Mouse (Mus musculus) thymus, postnatal 0 days (tissue): ENCODE data around the gene Eif2b5. TPM values are rescaled to one million over a fixed set of nuclear protein-coding genes. Genes with fewer than 3 reads are reported as not detected.
"Not testable (repeated sequence)": the region's sequence is repeated elsewhere in the genome, so short reads cannot be mapped to it uniquely, and the experiment has no call there.

Experiments used
- DNase-seq: peaks from one replicate; pipeline ENCODE4 v3.0.0-alpha.2; 2015; ENCODE audit warnings: low spot score
- polyA plus RNA-seq: library from polyadenylated mRNA; unstranded; fragments of >200 nt; fragmentation: Nextera tagmentation; extraction: Ambion mirVana; gene quantifications from 2 replicates; pipeline ENCODE4 v1.2.1, GENCODE M21; 2015

Gene Eif2b5
- 91.5 and 92.0 TPM in 2 replicates for polyA plus RNA-seq

GRCm38 (mm10) chr16:20498677-20499475 lies at the start of gene Eif2b5:
Gene Eif2b5 (plus strand): TSS chr16:20498817.
- peak; percentile 93 for DNase-seq

GRCm38 (mm10) chr16:20451774-20452173 lies 46.8 kb upstream of the Eif2b5 start:
- no peak for DNase-seq

DNA sequence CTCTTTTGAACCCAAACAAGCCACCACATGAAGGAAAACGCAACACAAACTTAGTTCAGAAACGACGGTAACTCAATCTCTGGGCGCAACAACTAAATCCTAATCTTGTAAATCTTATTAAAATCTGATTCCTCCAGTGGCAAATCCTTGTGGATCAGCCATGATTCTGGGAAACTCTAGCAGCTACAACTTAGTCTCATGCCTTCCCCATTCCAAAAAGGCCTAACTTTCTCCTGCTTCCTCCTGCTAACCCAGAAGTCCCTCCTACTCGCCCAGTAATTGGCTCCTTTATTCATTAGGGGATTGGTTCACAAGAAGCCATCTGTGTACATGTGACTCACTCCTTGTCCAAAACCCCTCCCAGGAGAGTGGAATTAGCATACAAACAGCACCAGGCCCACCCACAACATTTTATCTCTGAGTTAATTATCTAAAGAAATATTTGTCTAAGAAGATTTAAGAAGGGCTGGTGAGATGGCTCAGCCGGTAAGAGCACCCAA lies 44.4 kb upstream of the Eif2b5 start:
- DNase-seq, result no peak

GRCm38 (mm10) chr16:20456106-20456505 lies 42.5 kb upstream of the Eif2b5 start:
- no peak for DNase-seq

- DNase-seq, result peak; percentile 83
Observed at GRCm38 (mm10) chr16:20458736-20459135, 39.9 kb upstream of the Eif2b5 start.

DNA sequence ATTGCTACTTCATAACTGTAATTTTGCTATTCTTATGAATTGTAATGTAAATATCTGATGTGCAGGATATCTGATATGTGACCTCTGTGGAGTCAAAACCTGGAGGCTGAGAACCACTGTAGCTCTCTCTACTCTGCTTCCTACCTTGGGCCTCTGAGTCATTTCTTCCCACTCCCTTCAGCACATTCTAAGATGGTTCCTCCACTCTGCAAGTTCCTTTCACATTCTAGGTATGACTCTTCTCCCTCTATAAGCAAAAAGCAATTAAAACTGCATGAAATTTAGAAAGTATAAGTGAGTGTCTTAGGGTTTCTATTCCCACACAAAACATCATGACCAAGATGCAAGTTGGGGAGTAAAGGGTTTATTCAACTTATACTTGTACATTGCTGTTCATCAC lies 33.9 kb upstream of the Eif2b5 start:
- no peak for DNase-seq

- no peak for DNase-seq
Observed at GRCm38 (mm10) chr16:20470981-20471380, 27.6 kb upstream of the Eif2b5 start.

- DNase-seq, result no peak
Observed at GRCm38 (mm10) chr16:20471686-20472085, 26.9 kb upstream of the Eif2b5 start.

GRCm38 (mm10) chr16:20473748-20474147 lies 24.9 kb upstream of the Eif2b5 start:
- no peak for DNase-seq

- no peak for DNase-seq
Observed at GRCm38 (mm10) chr16:20474211-20474610, 24.4 kb upstream of the Eif2b5 start.

DNA sequence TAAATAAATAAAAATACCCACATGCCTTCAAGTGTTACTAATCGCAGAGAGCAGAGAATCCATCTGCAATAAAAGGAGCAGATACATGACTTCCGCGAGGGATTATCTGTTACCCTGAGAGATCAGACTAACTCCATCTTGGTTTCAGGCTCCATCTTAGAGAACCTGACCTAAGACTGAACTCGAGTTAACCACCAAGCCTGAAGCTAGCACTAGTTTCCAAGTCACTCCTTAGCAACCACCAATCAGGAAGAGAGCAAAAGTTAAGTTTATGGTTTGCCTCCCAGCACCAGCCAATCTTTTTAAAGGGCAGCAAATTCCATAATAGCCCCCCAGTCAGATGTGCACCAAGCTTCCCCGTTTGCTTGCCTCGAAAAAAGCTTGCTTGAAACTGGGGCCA lies 23.8 kb upstream of the Eif2b5 start:
- DNase-seq, result no peak

- no peak for DNase-seq
Observed at GRCm38 (mm10) chr16:20475335-20475734, 23.3 kb upstream of the Eif2b5 start.

DNA sequence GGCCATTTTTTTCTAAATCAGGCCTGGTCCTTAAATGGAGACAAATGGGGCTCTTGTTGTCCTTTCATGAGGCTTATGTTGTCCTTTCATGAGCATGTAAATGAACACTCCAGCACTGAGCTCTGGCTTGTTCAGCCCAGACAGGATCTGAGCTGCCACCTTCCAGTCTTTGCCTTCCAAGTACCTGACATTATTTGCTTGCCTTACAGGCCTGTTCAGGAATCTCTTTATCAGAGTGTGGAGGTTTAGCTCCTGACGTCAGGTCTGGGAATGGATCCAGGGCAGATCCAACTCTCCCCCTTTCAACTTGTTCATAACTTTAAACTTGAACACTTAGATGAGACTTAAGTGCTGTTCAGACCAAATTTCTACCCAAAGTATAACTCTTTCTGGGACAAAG lies 21.8 kb upstream of the Eif2b5 start:
- no peak for DNase-seq

DNA sequence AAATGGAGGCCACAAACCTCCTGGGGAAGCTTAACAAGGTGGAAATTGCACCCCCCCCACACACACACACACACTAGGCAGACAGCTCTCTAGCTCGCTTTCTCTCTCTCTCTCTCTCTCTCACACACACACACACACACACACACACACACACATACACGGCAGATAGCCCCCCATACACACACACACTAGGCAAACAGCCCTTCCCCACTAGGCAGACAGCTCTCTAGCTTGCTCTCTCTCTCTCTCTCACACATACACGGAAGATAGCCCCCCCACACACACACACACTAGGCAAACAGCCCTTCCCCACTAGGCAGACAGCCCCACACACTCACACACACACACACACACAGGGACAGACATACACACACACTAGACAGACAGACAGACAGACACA lies 21.3 kb upstream of the Eif2b5 start:
- DNase-seq, result no peak

DNA sequence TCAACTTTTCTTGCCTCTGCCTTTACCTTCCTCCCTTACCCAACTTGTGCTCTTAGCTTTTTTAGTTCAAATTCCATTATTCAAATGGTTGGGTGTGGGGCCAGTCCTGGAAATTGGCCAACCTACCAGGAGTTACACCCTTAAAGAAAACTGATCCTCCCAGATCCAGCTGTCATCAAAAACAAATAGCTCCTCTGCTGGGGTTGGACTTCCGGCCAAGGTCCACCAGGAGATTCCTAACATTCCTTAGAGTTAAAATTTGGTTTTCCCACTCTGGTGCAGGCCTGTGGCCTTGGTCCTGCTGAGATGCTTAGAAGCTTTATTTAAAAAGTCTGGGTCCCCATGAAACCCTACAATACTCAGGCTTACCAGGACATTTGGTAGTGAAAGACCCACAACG lies 20.1 kb upstream of the Eif2b5 start:
- no peak for DNase-seq

GRCm38 (mm10) chr16:20479026-20479760 lies 19.4 kb upstream of the Eif2b5 start:
- not testable (repeated sequence) for DNase-seq

DNA sequence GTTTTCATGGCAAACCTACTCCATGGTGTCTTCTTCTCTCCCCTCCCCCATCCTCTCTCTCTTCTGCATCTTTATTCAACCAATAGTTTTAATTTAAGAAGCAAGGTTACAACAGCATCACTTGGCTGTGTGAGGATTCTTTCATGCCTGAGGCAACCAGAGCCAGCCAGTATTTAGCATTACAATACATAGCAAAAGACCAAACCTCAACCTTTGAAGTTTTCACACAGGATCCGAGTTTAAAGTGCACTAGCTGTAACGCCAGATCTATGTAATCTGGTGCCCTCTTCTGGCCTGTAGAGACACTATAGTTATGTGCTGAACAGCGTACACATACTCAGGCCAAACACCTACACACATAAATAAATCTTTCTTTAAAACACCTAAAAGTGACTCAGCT lies 18.5 kb upstream of the Eif2b5 start:
- peak; percentile 81 for DNase-seq

- DNase-seq, result no peak
Observed at GRCm38 (mm10) chr16:20481746-20482145, 16.9 kb upstream of the Eif2b5 start.

- DNase-seq, result not testable (repeated sequence)
Observed at GRCm38 (mm10) chr16:20483716-20484115, 14.9 kb upstream of the Eif2b5 start.

GRCm38 (mm10) chr16:20485061-20485460 lies 13.6 kb upstream of the Eif2b5 start:
- DNase-seq, result no peak

DNA sequence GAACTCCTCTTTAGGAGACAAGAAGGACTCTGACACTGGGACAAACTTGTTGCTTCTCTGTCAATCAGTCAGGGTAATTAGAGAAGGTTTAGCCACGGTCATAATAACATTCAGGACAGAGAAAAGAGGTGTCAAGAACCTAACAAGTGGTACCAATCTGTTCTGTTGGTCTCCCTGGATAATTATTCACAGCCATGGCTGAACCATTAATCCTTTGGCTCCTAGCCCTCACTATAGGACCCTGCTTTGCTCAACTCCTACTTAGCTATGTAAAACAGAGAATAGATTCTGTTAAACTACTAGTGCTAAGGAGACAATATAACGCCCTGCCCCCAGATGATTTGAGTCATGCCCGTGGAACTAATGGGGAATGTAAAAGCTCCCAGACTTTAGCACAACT lies 12.6 kb upstream of the Eif2b5 start:
- no peak for DNase-seq

DNA sequence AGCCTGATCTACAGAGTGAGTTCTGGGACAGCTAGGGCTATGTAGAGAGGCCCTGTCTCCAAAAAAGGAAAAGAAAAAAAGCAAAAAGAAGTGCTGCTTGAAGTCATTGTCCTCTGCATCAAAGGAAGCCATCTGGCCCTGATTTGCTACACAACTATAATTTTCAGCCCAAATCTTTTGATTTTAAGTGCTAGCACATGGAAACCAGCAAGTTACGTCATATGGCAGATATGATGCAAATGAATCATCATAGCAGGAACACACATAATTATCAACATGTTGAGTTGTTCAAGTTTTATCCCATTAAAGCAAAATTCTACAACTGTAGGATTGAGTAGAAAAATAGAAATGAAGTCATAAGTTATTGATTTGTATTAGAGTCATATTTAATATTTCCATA lies 10.5 kb upstream of the Eif2b5 start:
- no peak for DNase-seq
